Mouse (Mus musculus): Measurements from ENCODE around the gene Ldlrad3. TPM values are rescaled to one million over a fixed set of nuclear protein-coding genes. Genes with fewer than 3 reads are reported as not detected.

Ldlrad3 gene
- total and polyA plus RNA-seq, 3 experiments, result 3.3 to 4.8 (median 3.8) TPM

- no peak overlapping the region for H3K9ac ChIP-seq (ENCODE audit: low read depth, low read length)
- no peak overlapping the region for H3K27ac ChIP-seq
- no peaks in the 10 kb centered on the region for H3K4me1 ChIP-seq (ENCODE audit: control insufficient read depth, insufficient read depth, low read length)
- H3K79me2 ChIP-seq (replicated peaks; ENCODE audit: control insufficient read depth, insufficient read depth, low read length), result no peaks in the 10 kb centered on the region
- TF ChIP-seq EP300 (IDR thresholded peaks at IDR 0.05; ENCODE audit: insufficient read depth, low read depth, low read length) (no peak), POLR2A (IDR thresholded peaks at IDR 0.05; ENCODE audit: insufficient read depth, low read depth, low read length) (no peak)
- 79% methylated on average over 12 of the region's 12 CpGs for WGBS
- intact Hi-C loops (cut with DNase I), result no loop called here
- no peak overlapping the region for H3K4me3 ChIP-seq
- no peaks in the 10 kb centered on the region for H3K27me3 ChIP-seq (ENCODE audit: control insufficient read depth, insufficient read depth, low read length)
- no peaks in the 10 kb centered on the region for H3K36me3 ChIP-seq (ENCODE audit: control insufficient read depth, insufficient read depth, low read length)
- no peak for DNase-seq
Observed at GRCm38 (mm10) chr2:101925591-101926188, 260.5 kb downstream of the Ldlrad3 start.

- 87% methylated on average over 3 of the region's 3 CpGs for WGBS
- Histone ChIP-seq H3K27ac (no peak overlapping the region), H3K79me2 (replicated peaks; ENCODE audit: control insufficient read depth, insufficient read depth, low read length) (no peaks in the 10 kb centered on the region), H3K4me3 (no peak overlapping the region), H3K9ac (ENCODE audit: low read depth, low read length) (no peak overlapping the region), H3K36me3 (ENCODE audit: control insufficient read depth, insufficient read depth, low read length) (no peaks in the 10 kb centered on the region), H3K27me3 (ENCODE audit: control insufficient read depth, insufficient read depth, low read length) (no peaks in the 10 kb centered on the region), H3K4me1 (ENCODE audit: control insufficient read depth, insufficient read depth, low read length) (no peaks in the 10 kb centered on the region)
- no peak for DNase-seq
- intact Hi-C loops (cut with DNase I), result no loop called here
- TF ChIP-seq CTCF (IDR thresholded peaks at IDR 0.05) (no peak), POLR2A (IDR thresholded peaks at IDR 0.05; ENCODE audit: insufficient read depth, low read depth, low read length) (no peak), EP300 (IDR thresholded peaks at IDR 0.05; ENCODE audit: insufficient read depth, low read depth, low read length) (no peak)
Observed at GRCm38 (mm10) chr2:101925183-101925582, 261.0 kb downstream of the Ldlrad3 start.

GRCm38 (mm10) chr2:101923181-101923580 is 263.0 kb downstream of the Ldlrad3 start:
- H3K79me2 ChIP-seq (replicated peaks; ENCODE audit: control insufficient read depth, insufficient read depth, low read length), result no peaks in the 10 kb centered on the region
- H3K4me3 ChIP-seq, result no peak overlapping the region
- WGBS, result 83% methylated on average over 4 of the region's 4 CpGs
- DNase-seq, result no peak
- H3K36me3 ChIP-seq (ENCODE audit: control insufficient read depth, insufficient read depth, low read length), result no peaks in the 10 kb centered on the region
- H3K9ac ChIP-seq (ENCODE audit: low read depth, low read length), result no peak overlapping the region
- H3K27me3 ChIP-seq (ENCODE audit: control insufficient read depth, insufficient read depth, low read length), result no peaks in the 10 kb centered on the region
- intact Hi-C loops (cut with DNase I), result no loop called here
- H3K27ac ChIP-seq, result no peak overlapping the region
- TF ChIP-seq POLR2A (IDR thresholded peaks at IDR 0.05; ENCODE audit: insufficient read depth, low read depth, low read length), result no peak
- no peaks in the 10 kb centered on the region for H3K4me1 ChIP-seq (ENCODE audit: control insufficient read depth, insufficient read depth, low read length)

GRCm38 (mm10) chr2:101922302-101922701 is 263.9 kb downstream of the Ldlrad3 start:
- H3K9ac ChIP-seq (ENCODE audit: low read depth, low read length), result no peak overlapping the region
- intact Hi-C loops (cut with DNase I), result no loop called here
- no peak for TF ChIP-seq EP300 (IDR thresholded peaks at IDR 0.05; ENCODE audit: insufficient read depth, low read depth, low read length)
- TF ChIP-seq CTCF (IDR thresholded peaks at IDR 0.05), result no peak
- no peak for TF ChIP-seq POLR2A (IDR thresholded peaks at IDR 0.05; ENCODE audit: insufficient read depth, low read depth, low read length)
- no peaks in the 10 kb centered on the region for H3K4me1 ChIP-seq (ENCODE audit: control insufficient read depth, insufficient read depth, low read length)
- DNase-seq, result no peak
- H3K36me3 ChIP-seq (ENCODE audit: control insufficient read depth, insufficient read depth, low read length), result no peaks in the 10 kb centered on the region
- no peak overlapping the region for H3K4me3 ChIP-seq
- 82% methylated on average over 4 of the region's 4 CpGs for WGBS
- no peaks in the 10 kb centered on the region for H3K79me2 ChIP-seq (replicated peaks; ENCODE audit: control insufficient read depth, insufficient read depth, low read length)
- H3K27me3 ChIP-seq (ENCODE audit: control insufficient read depth, insufficient read depth, low read length), result no peaks in the 10 kb centered on the region
- no peak overlapping the region for H3K27ac ChIP-seq

GRCm38 (mm10) chr2:101920136-101920554 is 266.0 kb downstream of the Ldlrad3 start:
- Histone ChIP-seq H3K4me1 (ENCODE audit: control insufficient read depth, insufficient read depth, low read length) (no peaks in the 10 kb centered on the region), H3K4me3 (no peak overlapping the region), H3K9ac (ENCODE audit: low read depth, low read length) (no peak overlapping the region), H3K36me3 (ENCODE audit: control insufficient read depth, insufficient read depth, low read length) (no peaks in the 10 kb centered on the region), H3K79me2 (replicated peaks; ENCODE audit: control insufficient read depth, insufficient read depth, low read length) (no peaks in the 10 kb centered on the region), H3K27me3 (ENCODE audit: control insufficient read depth, insufficient read depth, low read length) (no peaks in the 10 kb centered on the region), H3K27ac (no peak overlapping the region)
- 74% methylated on average over 2 of the region's 2 CpGs for WGBS
- TF ChIP-seq EP300 (IDR thresholded peaks at IDR 0.05; ENCODE audit: insufficient read depth, low read depth, low read length), result no peak
- no peak for TF ChIP-seq CTCF (IDR thresholded peaks at IDR 0.05)
- TF ChIP-seq POLR2A (IDR thresholded peaks at IDR 0.05; ENCODE audit: insufficient read depth, low read depth, low read length), result no peak
- DNase-seq, result no peak
- intact Hi-C loops (cut with DNase I), result no loop called here

- no peak overlapping the region for H3K9ac ChIP-seq (ENCODE audit: low read depth, low read length)
- no peak overlapping the region for H3K27ac ChIP-seq
- H3K79me2 ChIP-seq (replicated peaks; ENCODE audit: control insufficient read depth, insufficient read depth, low read length), result no peaks in the 10 kb centered on the region
- intact Hi-C loops (cut with DNase I), result no loop called here
- DNase-seq, result no peak
- no peaks in the 10 kb centered on the region for H3K36me3 ChIP-seq (ENCODE audit: control insufficient read depth, insufficient read depth, low read length)
- no peaks in the 10 kb centered on the region for H3K27me3 ChIP-seq (ENCODE audit: control insufficient read depth, insufficient read depth, low read length)
- H3K4me3 ChIP-seq, result no peak overlapping the region
- TF ChIP-seq EP300 (IDR thresholded peaks at IDR 0.05; ENCODE audit: insufficient read depth, low read depth, low read length) (no peak), CTCF (IDR thresholded peaks at IDR 0.05) (no peak), POLR2A (IDR thresholded peaks at IDR 0.05; ENCODE audit: insufficient read depth, low read depth, low read length) (no peak)
- WGBS, result 70% methylated on average over 7 of the region's 7 CpGs
- no peaks in the 10 kb centered on the region for H3K4me1 ChIP-seq (ENCODE audit: control insufficient read depth, insufficient read depth, low read length)
Observed at GRCm38 (mm10) chr2:101918518-101918917, 267.7 kb downstream of the Ldlrad3 start.
